Mouse (Mus musculus) liver, postnatal 0 days (tissue): ENCODE data around the gene Dhh. TPM values are rescaled to one million over a fixed set of nuclear protein-coding genes. Genes with fewer than 3 reads are reported as not detected.

Source experiments
- ATAC-seq: fragments of 200-750 bp; cut with Nextera tagmentation; 2 replicates; pipeline ENCODE4 v1.8.0; 2017; ENCODE audit warnings: mild to moderate bottlenecking, moderate library complexity
- DNase-seq: peaks from one replicate; pipeline ENCODE4 v3.0.0-alpha.2; 2016
- H3K27ac ChIP-seq: fragments of 300-500 bp; sonication (generic); 2 replicates; pipeline ENCODE4 v1.5.1; 2014; ENCODE audit warnings: antibody characterized with exemption, moderate library complexity, mild to moderate bottlenecking, low read depth
- H3K27me3 ChIP-seq: fragments of 300-500 bp; sonication (generic); 2 replicates; pipeline ENCODE4 v1.6.1; 2014; ENCODE audit warnings: low read length, control low read depth, mixed read lengths; ENCODE audit not compliant: insufficient read depth
- H3K36me3 ChIP-seq: fragments of 300-500 bp; sonication (generic); replicated peaks from 2 replicates; pipeline ENCODE4 v1.6.1; 2014; ENCODE audit warnings: mild to moderate bottlenecking, control low read depth, low read length, moderate library complexity, mixed read lengths; ENCODE audit not compliant: insufficient read depth
- H3K4me1 ChIP-seq: fragments of 300-500 bp; sonication (generic); 2 replicates; pipeline ENCODE4 v1.6.1; 2014; ENCODE audit warnings: antibody characterized with exemption, mild to moderate bottlenecking, control low read depth; ENCODE audit not compliant: insufficient read depth
- H3K4me2 ChIP-seq: fragments of 300-500 bp; sonication (generic); 2 replicates; pipeline ENCODE4 v1.6.1; 2014; ENCODE audit warnings: low read depth, mild to moderate bottlenecking, low read length, moderate library complexity, mixed read lengths
- H3K4me3 ChIP-seq: fragments of 300-500 bp; sonication (generic); 2 replicates; pipeline ENCODE4 v1.5.1; 2014; ENCODE audit warnings: low read depth, low read length
- H3K9ac ChIP-seq: fragments of 300-500 bp; sonication (generic); replicated peaks from 2 replicates; pipeline ENCODE4 v1.6.1; 2014; ENCODE audit warnings: mild to moderate bottlenecking, moderate library complexity
- H3K9me3 ChIP-seq: fragments of 300-500 bp; sonication (generic); 2 replicates; pipeline ENCODE4 v1.6.1; 2016; ENCODE audit warnings: mild to moderate bottlenecking, control low read depth, low read length, mixed read lengths
- CTCF ChIP-seq: sonication (generic); IDR thresholded peaks from 2 replicates; pipeline ENCODE4 v1.5.1; 2016; ENCODE audit warnings: antibody characterized with exemption, low read depth
- EP300 ChIP-seq: IDR thresholded peaks from 2 replicates; pipeline ENCODE4 v1.6.1; 2016; ENCODE audit warnings: antibody characterized with exemption, low read depth, mild to moderate bottlenecking
- WGBS: fragments of 180-500 bp; shearing (Covaris S2); extraction: QIAGEN DNeasy Blood & Tissue Kit; methylation state at CpG from one replicate; pipeline ENCODE4 v1.1.7; 2014; ENCODE audit not compliant: insufficient replicate concordance; 5-methylcytosine and 5-hydroxymethylcytosine counted together
- polyA plus RNA-seq: library from polyadenylated mRNA; unstranded; fragments of >200 nt; fragmentation: Nextera tagmentation; extraction: Ambion mirVana; gene quantifications from 2 replicates; pipeline ENCODE4 v1.2.1, GENCODE M21; 2015

The Dhh gene
- polyA plus RNA-seq, 1 experiment from 2014 or later = not detected

DNA sequence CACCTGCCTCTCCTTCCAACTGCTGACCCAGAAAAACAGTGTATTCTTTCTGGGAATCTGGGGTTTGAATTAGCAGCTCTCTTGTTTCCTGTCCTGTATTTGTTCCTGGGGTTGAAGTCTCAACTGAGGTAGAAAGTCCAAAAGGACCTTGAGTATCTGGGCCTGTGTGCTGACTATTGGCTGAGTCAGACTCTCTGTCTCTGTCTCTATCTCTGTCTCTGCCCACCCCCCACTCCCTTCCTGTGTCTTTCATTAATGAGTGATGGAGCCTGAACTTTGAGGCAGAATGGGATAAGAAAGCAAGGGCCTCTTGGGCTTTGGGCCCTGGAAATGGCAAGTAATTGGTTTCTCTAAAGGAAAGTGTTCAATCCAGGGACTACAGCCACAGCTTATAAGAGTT lies 14.7 kb downstream of the Dhh start:
- no peaks in the 10 kb centered on the region for H3K27me3 ChIP-seq
- no peaks in the 10 kb centered on the region for H3K36me3 ChIP-seq
- H3K4me3 ChIP-seq = no peak overlapping the region
- no peak for TF ChIP-seq EP300
- TF ChIP-seq CTCF = no peak
- DNase-seq = no peak
- no peak for ATAC-seq
- no peak overlapping the region for H3K9ac ChIP-seq
- no peak overlapping the region for H3K27ac ChIP-seq
- H3K4me2 ChIP-seq = no peak overlapping the region
- no peaks in the 10 kb centered on the region for H3K9me3 ChIP-seq
- peaks cover 10% of the 10 kb centered on the region; the same call in 1 of the 2 replicates for H3K4me1 ChIP-seq

DNA sequence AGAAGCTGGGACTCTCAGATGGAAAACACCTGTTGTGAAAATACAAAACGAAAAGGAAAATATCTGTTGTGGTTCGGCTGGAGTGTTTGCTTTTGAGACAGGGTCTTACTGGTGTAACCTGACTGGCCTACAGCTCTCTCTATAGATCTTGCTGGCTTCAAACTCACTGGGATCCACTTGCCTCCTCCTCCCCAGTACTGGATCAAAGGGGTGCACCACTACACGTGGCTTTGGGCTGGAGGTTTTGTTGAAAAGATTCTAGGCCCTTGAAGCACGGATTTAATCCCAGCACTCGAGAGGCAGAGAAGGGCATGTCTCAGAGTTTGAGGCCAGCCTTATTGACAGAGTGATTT lies 16.7 kb downstream of the Dhh start:
- Histone ChIP-seq H3K4me3 (peak overlapping the region; percentile 73), H3K9ac (no peak overlapping the region), H3K27me3 (no peaks in the 10 kb centered on the region), H3K36me3 (no peaks in the 10 kb centered on the region), H3K27ac (no peak overlapping the region), H3K4me2 (peak overlapping the region; percentile 85), H3K9me3 (no peaks in the 10 kb centered on the region), H3K4me1 (peaks cover 10% of the 10 kb centered on the region; the same call in 1 of the 2 replicates)
- no peak for TF ChIP-seq CTCF
- TF ChIP-seq EP300 = no peak
- DNase-seq = no peak
- ATAC-seq = no peak
- WGBS = 22% methylated on average over 5 of the region's 5 CpGs

DNA sequence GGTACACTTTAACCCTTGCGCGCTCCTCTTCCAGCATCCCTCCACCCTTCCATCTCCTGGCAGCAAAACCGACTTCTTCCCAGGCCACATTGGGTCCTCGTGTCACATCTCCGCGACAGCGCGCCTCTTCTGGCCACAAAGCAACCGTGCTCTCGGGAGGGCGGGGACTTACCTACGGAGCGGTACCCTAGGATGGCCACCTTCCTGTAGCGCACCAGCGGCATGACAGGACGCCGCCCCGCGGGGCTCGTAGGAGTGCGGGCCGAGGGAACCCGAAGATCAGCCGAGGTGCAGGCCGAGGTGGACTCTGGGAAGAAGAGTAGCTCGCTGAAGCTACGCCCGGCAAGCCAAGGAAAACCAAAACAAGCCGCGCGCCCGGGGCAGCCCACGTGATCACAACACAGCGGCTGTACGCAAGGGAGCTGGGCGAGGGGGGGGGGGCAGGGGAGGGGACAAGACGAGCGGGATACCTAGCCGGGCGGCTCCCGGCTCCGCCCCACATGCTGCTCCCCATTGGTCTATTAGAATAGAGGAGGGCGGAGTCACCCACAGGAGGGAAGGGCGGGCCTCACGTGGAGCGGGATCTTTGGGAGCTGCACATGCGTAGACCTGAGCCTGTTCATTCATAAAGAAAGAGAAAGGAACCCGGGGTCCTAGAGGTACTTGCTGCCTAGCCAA lies 17.2 kb downstream of the Dhh start:
- Histone ChIP-seq H3K4me2 (peak overlapping the region; percentile 85), H3K27ac (peak overlapping the region; percentile 79)
- TF ChIP-seq CTCF (peak; percentile 51), EP300 (no peak)

DNA sequence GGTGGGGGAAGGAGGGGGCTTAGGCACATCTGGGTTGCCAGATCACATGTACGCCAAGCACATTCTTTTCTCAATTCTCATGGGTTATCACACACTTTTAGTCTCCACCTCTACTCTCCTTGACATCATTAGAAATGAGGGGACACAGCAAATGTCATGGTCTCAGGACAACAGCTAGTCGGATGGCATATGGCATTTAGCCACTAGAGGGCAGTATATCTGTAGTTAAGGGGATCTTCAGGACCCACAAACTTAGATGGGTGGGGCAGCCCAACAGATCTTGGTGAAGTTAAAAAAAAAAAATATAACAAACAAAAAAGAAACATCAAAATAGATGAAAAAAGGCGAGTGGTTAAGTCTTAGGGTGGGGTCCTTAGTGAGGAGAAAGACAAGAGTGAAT lies 21.0 kb downstream of the Dhh start:
- H3K9ac ChIP-seq = no peak overlapping the region
- no peaks in the 10 kb centered on the region for H3K36me3 ChIP-seq
- peak; percentile 93 for TF ChIP-seq CTCF
- TF ChIP-seq EP300 = no peak
- 16% methylated on average over 3 of the region's 3 CpGs for WGBS
- no peak overlapping the region for H3K4me3 ChIP-seq
- no peaks in the 10 kb centered on the region for H3K27me3 ChIP-seq
- no peaks in the 10 kb centered on the region for H3K9me3 ChIP-seq
- no peak overlapping the region for H3K27ac ChIP-seq
- peaks cover 10% of the 10 kb centered on the region; the same call in 1 of the 2 replicates for H3K4me1 ChIP-seq
- DNase-seq = peak; percentile 66
- no peak for ATAC-seq
- no peak overlapping the region for H3K4me2 ChIP-seq

More for the DNA sequence above, 17.2 kb downstream of the Dhh start:
- peak; percentile 96 for DNase-seq
- WGBS = 1% methylated on average over 48 of the region's 48 CpGs
- Histone ChIP-seq H3K4me1 (peaks cover 10% of the 10 kb centered on the region; the same call in 1 of the 2 replicates), H3K36me3 (no peaks in the 10 kb centered on the region), H3K4me3 (peak overlapping the region; percentile 73), H3K27me3 (no peaks in the 10 kb centered on the region), H3K9me3 (no peaks in the 10 kb centered on the region), H3K9ac (peak overlapping the region; percentile 66)
- ATAC-seq = peak; percentile 98

DNA sequence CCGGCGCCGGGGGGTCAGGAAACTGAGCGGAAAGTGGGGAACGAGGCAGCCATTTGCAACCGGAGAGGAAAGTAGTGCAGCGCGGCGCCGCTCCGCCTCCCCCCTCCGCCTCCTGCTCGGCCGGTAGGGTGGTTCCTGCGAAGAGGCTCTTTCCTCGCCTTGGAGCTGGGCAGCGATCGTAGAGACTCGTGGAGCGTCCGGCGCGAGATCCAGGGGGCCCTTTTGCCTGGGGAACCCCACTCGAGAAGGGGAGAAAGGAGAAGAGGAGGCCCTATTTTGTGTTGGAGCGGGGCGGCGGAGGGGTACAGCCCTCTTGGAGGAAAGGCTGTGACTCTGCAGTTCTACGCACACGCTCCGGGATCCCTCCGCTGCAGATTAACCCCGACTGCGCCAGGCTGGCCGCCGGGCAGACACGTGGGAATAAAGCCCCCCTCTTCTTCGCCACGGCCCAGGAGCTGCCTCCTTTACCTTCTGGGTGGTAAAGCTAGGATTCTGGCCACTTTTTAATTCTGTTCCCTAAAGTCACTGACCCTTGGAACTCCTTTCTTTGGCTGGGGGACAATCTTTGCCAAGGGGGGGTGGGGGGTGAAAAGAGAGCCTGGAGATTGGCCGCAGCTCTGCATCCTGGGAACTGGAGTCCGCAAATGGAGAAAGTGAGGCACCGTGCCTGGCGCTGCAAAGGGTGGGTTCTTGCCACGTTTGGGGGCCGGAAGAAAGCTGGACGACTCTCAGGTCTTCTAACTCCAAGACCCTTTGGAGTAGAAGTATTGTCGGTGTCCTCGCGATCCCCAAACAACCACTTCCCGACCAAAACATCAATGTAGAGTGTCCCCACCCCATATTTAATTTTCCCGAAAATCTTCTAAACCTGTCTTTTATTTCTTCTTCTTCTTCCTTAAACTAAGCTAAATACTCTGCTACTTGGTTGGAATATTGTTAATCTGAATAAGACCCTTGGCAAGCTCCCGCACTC lies 26.1 kb downstream of the Dhh start:
- H3K4me2 ChIP-seq = peak overlapping the region; percentile 98
- TF ChIP-seq CTCF (peak; percentile 27; the same call in 1 of the 2 replicates), EP300 (peak; percentile 76; the same call in 1 of the 2 replicates)
- ATAC-seq (peak; percentile 88), DNase-seq (peak; percentile 93)
- no peaks in the 10 kb centered on the region for H3K27me3 ChIP-seq
- H3K9ac ChIP-seq = peak overlapping the region; percentile 99
- peaks cover 29% of the 10 kb centered on the region for H3K4me1 ChIP-seq
- peak overlapping the region; percentile 96 for H3K27ac ChIP-seq
- H3K9me3 ChIP-seq = no peaks in the 10 kb centered on the region
- WGBS = under 1% methylated on average over 44 of the region's 51 CpGs
- H3K36me3 ChIP-seq = no peaks in the 10 kb centered on the region; the same call in 1 of the 2 replicates
- H3K4me3 ChIP-seq = peak overlapping the region; percentile 87
